Mouse (Mus musculus): Measurements from ENCODE around the gene Tsen34. TPM values are rescaled to one million over a fixed set of nuclear protein-coding genes. Genes with fewer than 3 reads are reported as not detected.

Gene Tsen34
- 244 and 253 TPM in 2 replicates for polyA plus RNA-seq (2014; fragmentation: Nextera tagmentation; extraction: Ambion mirVana)

GRCm38 (mm10) chr7:3692382-3692986 is at the start of gene Tsen34:
Gene Tsen34, plus strand, starts transcription at chr7:3692863.
- Histone ChIP-seq H3K27ac (ENCODE audit: low read depth) (peak within 1 kb of the TSS; percentile 97), H3K9ac (ENCODE audit: low read length) (peak within 1 kb of the TSS; percentile 84), H3K4me2 (ENCODE audit: low read length) (peak within 1 kb of the TSS; percentile 77), H3K4me3 (ENCODE audit: low read depth, low read length) (peak within 1 kb of the TSS; percentile 79), H3K4me1 (replicated peaks; ENCODE audit: control insufficient read depth, insufficient read depth, low read length) (peaks cover 12% of the 10 kb centered on the region), H3K36me3 (ENCODE audit: control insufficient read depth, insufficient read depth, low read length) (peaks cover 42% of the 10 kb centered on the region), H3K9me3 (ENCODE audit: control insufficient read depth, low read length) (no peaks in the 10 kb centered on the region), H3K27me3 (replicated peaks; ENCODE audit: control insufficient read depth, insufficient read depth, low read length) (no peaks in the 10 kb centered on the region)
- ATAC-seq (replicated peaks; ENCODE audit: low FRiP score, low TSS enrichment, low read depth) (peak; percentile 59; the same call in 1 of the 2 replicates), DNase-seq (ENCODE audit: low spot score) (peak; percentile 98)
- WGBS = under 1% methylated on average over 48 of the region's 49 CpGs

DNA sequence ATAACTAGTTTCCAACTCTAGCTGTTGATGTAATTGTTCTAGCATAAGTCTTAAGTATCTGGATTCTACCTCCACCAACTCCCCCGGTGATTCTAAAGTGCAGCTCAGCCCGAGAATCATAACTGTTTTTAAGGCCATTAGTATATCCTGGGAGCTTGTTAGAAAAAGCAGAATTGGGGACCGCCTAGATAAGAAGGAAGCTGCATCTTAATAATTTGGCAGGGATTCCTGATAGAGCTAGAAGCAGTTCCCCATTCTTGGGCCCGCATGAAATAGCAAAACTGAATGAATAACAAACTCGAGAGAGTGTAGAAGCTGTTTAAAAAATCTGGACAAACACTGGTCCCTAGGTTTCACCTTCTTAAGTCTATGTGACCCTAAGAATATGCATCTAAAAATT is 49.3 kb upstream of the Tsen34 start:
- Histone ChIP-seq H3K36me3 (ENCODE audit: control insufficient read depth, insufficient read depth, low read length) (peaks cover 38% of the 10 kb centered on the region), H3K27me3 (replicated peaks; ENCODE audit: control insufficient read depth, insufficient read depth, low read length) (no peaks in the 10 kb centered on the region), H3K4me2 (ENCODE audit: low read length) (no peak overlapping the region), H3K27ac (ENCODE audit: low read depth) (no peak overlapping the region), H3K4me1 (replicated peaks; ENCODE audit: control insufficient read depth, insufficient read depth, low read length) (peaks cover 27% of the 10 kb centered on the region), H3K4me3 (ENCODE audit: low read depth, low read length) (no peak overlapping the region), H3K9ac (ENCODE audit: low read length) (no peak overlapping the region), H3K9me3 (ENCODE audit: control insufficient read depth, low read length) (no peaks in the 10 kb centered on the region)
- no peak for DNase-seq (ENCODE audit: low spot score)
- ATAC-seq (replicated peaks; ENCODE audit: low FRiP score, low TSS enrichment, low read depth) = no peak
- WGBS = 67% methylated on average over 5 of the region's 5 CpGs

DNA sequence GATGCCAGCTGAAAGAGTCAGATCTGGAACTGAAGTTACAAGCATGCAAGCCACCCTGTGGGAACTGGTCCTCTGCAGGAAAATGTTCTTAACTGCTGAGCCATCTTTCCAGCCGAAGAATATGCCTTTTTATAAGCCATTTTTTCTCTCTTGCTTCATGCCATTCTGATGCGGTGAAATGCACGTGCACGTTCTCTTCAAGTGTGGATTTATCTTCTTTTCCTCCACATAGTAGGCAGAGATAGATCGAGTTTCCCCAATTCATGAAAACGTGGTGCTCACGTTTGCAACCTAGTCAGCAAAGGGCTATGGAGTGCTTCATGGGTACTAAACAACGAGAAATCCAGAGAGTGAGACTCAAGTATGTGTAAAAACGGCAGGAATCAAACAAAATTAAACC is 48.8 kb upstream of the Tsen34 start:
- H3K4me3 ChIP-seq (ENCODE audit: low read depth, low read length) = peak overlapping the region; percentile 35
- ATAC-seq (replicated peaks; ENCODE audit: low FRiP score, low TSS enrichment, low read depth) (no peak), DNase-seq (ENCODE audit: low spot score) (no peak)
- no peaks in the 10 kb centered on the region for H3K9me3 ChIP-seq (ENCODE audit: control insufficient read depth, low read length)
- H3K4me2 ChIP-seq (ENCODE audit: low read length) = peak overlapping the region; percentile 53
- 0 out of 2 replicates have a peak overlapping the region, but pooled peaks have one; percentile 29 for H3K27ac ChIP-seq (ENCODE audit: low read depth)
- H3K4me1 ChIP-seq (replicated peaks; ENCODE audit: control insufficient read depth, insufficient read depth, low read length) = peaks cover 29% of the 10 kb centered on the region
- H3K9ac ChIP-seq (ENCODE audit: low read length) = no peak overlapping the region
- 19% methylated on average over 9 of the region's 9 CpGs for WGBS
- H3K27me3 ChIP-seq (replicated peaks; ENCODE audit: control insufficient read depth, insufficient read depth, low read length) = no peaks in the 10 kb centered on the region
- H3K36me3 ChIP-seq (ENCODE audit: control insufficient read depth, insufficient read depth, low read length) = peaks cover 33% of the 10 kb centered on the region

GRCm38 (mm10) chr7:3644348-3644671 is 48.4 kb upstream of the Tsen34 start:
- Histone ChIP-seq H3K9ac (ENCODE audit: low read length) (no peak overlapping the region), H3K36me3 (ENCODE audit: control insufficient read depth, insufficient read depth, low read length) (peaks cover 29% of the 10 kb centered on the region), H3K4me3 (ENCODE audit: low read depth, low read length) (peak overlapping the region; percentile 35), H3K9me3 (ENCODE audit: control insufficient read depth, low read length) (no peaks in the 10 kb centered on the region), H3K27me3 (replicated peaks; ENCODE audit: control insufficient read depth, insufficient read depth, low read length) (no peaks in the 10 kb centered on the region), H3K27ac (ENCODE audit: low read depth) (peak overlapping the region; percentile 29; the same call in 1 of the 2 replicates), H3K4me2 (ENCODE audit: low read length) (peak overlapping the region; percentile 53), H3K4me1 (replicated peaks; ENCODE audit: control insufficient read depth, insufficient read depth, low read length) (peaks cover 29% of the 10 kb centered on the region)
- DNase-seq (ENCODE audit: low spot score) (no peak), ATAC-seq (replicated peaks; ENCODE audit: low FRiP score, low TSS enrichment, low read depth) (no peak)
- under 1% methylated on average over 11 of the region's 11 CpGs for WGBS

GRCm38 (mm10) chr7:3644672-3645487 is 47.8 kb upstream of the Tsen34 start, which contains the start of gene Cnot3:
Gene Cnot3, plus strand, starts transcription at chr7:3645268.
- ATAC-seq (replicated peaks; ENCODE audit: low FRiP score, low TSS enrichment, low read depth) (peak; percentile 99), DNase-seq (ENCODE audit: low spot score) (peak; percentile 95)
- peak within 1 kb of the TSS; percentile 88 for H3K4me3 ChIP-seq (ENCODE audit: low read depth, low read length)
- no peaks in the 10 kb centered on the region for H3K9me3 ChIP-seq (ENCODE audit: control insufficient read depth, low read length)
- H3K27ac ChIP-seq (ENCODE audit: low read depth) = peak within 1 kb of the TSS; percentile 98
- H3K9ac ChIP-seq (ENCODE audit: low read length) = peak within 1 kb of the TSS; percentile 97
- WGBS = under 1% methylated on average over 50 of the region's 58 CpGs
- no peaks in the 10 kb centered on the region for H3K27me3 ChIP-seq (replicated peaks; ENCODE audit: control insufficient read depth, insufficient read depth, low read length)
- H3K4me1 ChIP-seq (replicated peaks; ENCODE audit: control insufficient read depth, insufficient read depth, low read length) = peaks cover 29% of the 10 kb centered on the region
- peak within 1 kb of the TSS; percentile 88 for H3K4me2 ChIP-seq (ENCODE audit: low read length)
- peaks cover 27% of the 10 kb centered on the region for H3K36me3 ChIP-seq (ENCODE audit: control insufficient read depth, insufficient read depth, low read length)

GRCm38 (mm10) chr7:3645488-3646025 is 47.1 kb upstream of the Tsen34 start:
- Histone ChIP-seq H3K4me3 (ENCODE audit: low read depth, low read length) (peak overlapping the region; percentile 88), H3K36me3 (ENCODE audit: control insufficient read depth, insufficient read depth, low read length) (peaks cover 27% of the 10 kb centered on the region), H3K4me2 (ENCODE audit: low read length) (peak overlapping the region; percentile 88), H3K4me1 (replicated peaks; ENCODE audit: control insufficient read depth, insufficient read depth, low read length) (peaks cover 29% of the 10 kb centered on the region), H3K27ac (ENCODE audit: low read depth) (peak overlapping the region; percentile 98), H3K9me3 (ENCODE audit: control insufficient read depth, low read length) (no peaks in the 10 kb centered on the region), H3K9ac (ENCODE audit: low read length) (peak overlapping the region; percentile 97), H3K27me3 (replicated peaks; ENCODE audit: control insufficient read depth, insufficient read depth, low read length) (no peaks in the 10 kb centered on the region)
- 0% methylated on average over 54 of the region's 58 CpGs for whole genome bisulfite sequencing
- ATAC-seq (replicated peaks; ENCODE audit: low FRiP score, low TSS enrichment, low read depth) (peak; percentile 0; the same call in 1 of the 2 replicates), DNase-seq (ENCODE audit: low spot score) (no peak)

DNA sequence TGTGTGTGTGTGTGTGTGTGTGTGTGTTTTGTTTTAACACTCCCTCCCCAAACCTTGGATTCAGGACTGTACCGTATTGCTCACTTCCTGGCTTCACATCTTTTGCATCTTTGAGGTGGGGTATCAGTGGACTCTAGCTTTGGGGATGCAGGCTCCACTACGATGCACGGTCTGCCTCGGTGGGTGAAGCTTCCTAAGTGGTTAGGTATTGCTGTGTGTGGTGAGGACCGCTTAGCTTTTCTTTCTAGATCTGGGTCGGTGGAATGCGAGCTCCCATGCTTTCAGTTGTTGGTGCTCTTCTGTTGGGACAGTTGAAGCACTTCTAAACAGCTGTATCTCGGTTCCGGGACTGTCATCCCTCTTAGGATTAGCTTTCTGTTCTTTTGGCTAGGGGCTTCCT is 46.5 kb upstream of the Tsen34 start:
- Histone ChIP-seq H3K27ac (ENCODE audit: low read depth) (no peak overlapping the region; the same call in 1 of the 2 replicates), H3K36me3 (ENCODE audit: control insufficient read depth, insufficient read depth, low read length) (peaks cover 27% of the 10 kb centered on the region), H3K9ac (ENCODE audit: low read length) (peak overlapping the region; percentile 97), H3K4me3 (ENCODE audit: low read depth, low read length) (peak overlapping the region; percentile 88), H3K9me3 (ENCODE audit: control insufficient read depth, low read length) (no peaks in the 10 kb centered on the region), H3K4me1 (replicated peaks; ENCODE audit: control insufficient read depth, insufficient read depth, low read length) (peaks cover 29% of the 10 kb centered on the region), H3K27me3 (replicated peaks; ENCODE audit: control insufficient read depth, insufficient read depth, low read length) (no peaks in the 10 kb centered on the region), H3K4me2 (ENCODE audit: low read length) (peak overlapping the region; percentile 88)
- DNase-seq (ENCODE audit: low spot score) (peak; percentile 53), ATAC-seq (replicated peaks; ENCODE audit: low FRiP score, low TSS enrichment, low read depth) (no peak)
- WGBS = 9% methylated on average over 9 of the region's 9 CpGs

GRCm38 (mm10) chr7:3646641-3647040 is 46.0 kb upstream of the Tsen34 start:
- peak overlapping the region; percentile 88 for H3K4me3 ChIP-seq (ENCODE audit: low read depth, low read length)
- peak overlapping the region; percentile 88 for H3K4me2 ChIP-seq (ENCODE audit: low read length)
- no peak for ATAC-seq (replicated peaks; ENCODE audit: low FRiP score, low TSS enrichment, low read depth)
- no peaks in the 10 kb centered on the region for H3K9me3 ChIP-seq (ENCODE audit: control insufficient read depth, low read length)
- H3K36me3 ChIP-seq (ENCODE audit: control insufficient read depth, insufficient read depth, low read length) = peaks cover 29% of the 10 kb centered on the region
- no peak for DNase-seq (ENCODE audit: low spot score)
- peaks cover 29% of the 10 kb centered on the region for H3K4me1 ChIP-seq (replicated peaks; ENCODE audit: control insufficient read depth, insufficient read depth, low read length)
- no peaks in the 10 kb centered on the region for H3K27me3 ChIP-seq (replicated peaks; ENCODE audit: control insufficient read depth, insufficient read depth, low read length)
- H3K9ac ChIP-seq (ENCODE audit: low read length) = peak overlapping the region; percentile 97
- 65% methylated on average over 4 of the region's 4 CpGs for WGBS
- H3K27ac ChIP-seq (ENCODE audit: low read depth) = no peak overlapping the region; the same call in 1 of the 2 replicates

Measured in intestine, embryonic 14.5 days (tissue).